Mouse (Mus musculus): Measurements from ENCODE around the gene Dhrs7b.
"Not testable (repeated sequence)": the region's sequence is repeated elsewhere in the genome, so short reads cannot be mapped to it uniquely, and the experiment has no call there.

Gene Dhrs7b
- long read RNA-seq, experiment 1, transcript Dhrs7b-201 (7 exons, 1,553 nt), result major isoform, 24 of 36 reads
- long read RNA-seq, experiment 1, partial matches to known transcripts, result 1 of 36 reads
- long read RNA-seq, experiment 1, other reads (novel, unspliced or antisense), result 11 of 36 reads
- long read RNA-seq, experiment 2, transcript Dhrs7b-201 (7 exons, 1,553 nt), result major isoform, 34 of 58 reads
- long read RNA-seq, experiment 2, partial matches to known transcripts, result 1 of 58 reads
- long read RNA-seq, experiment 2, other reads (novel, unspliced or antisense), result 23 of 58 reads

DNA sequence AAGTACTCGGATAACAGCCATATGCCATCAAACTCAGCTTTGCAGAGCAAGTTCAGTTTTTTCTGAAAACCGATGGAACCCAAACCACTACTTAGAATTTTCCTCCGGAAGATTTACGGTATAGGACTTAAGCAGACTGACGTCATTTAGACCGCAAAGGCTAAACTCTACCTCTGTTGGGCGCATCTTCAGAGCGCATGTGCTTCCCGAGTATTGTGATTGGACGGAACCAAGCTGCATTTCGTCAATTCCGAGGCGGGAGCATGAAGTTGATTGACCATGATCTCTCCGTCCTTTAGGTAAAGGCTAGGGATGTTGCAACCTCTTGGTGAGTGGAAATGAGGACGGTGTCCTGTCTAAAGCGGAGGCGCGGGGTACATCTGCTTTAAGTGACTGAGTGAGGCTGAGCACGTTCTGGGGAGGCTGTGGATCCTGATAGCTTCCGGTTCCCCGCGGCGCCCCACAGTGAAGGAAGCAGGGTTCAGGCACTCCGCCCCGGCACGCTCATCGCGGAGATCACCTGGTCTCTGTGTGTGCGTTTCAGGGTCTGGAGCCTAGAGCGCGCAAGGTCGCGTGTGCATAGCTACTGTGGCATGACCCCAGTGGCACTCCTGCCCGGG is at the start of gene Dhrs7b:
Gene Dhrs7b, plus strand, starts transcription at position 199 of the 620 bp plus-strand sequence.
- intact Hi-C loops (cut with DNase I), result loop anchor here (5.0 kb wide), 1 partner anchor 47 kb away; the partner anchor contains the start of gene Tmem11

- intact Hi-C loops (cut with DNase I), result no loop called here
Measured at GRCm38 (mm10) chr11:60784179-60784922, 46.1 kb upstream of the Dhrs7b start.

GRCm38 (mm10) chr11:60787595-60787994 is 42.8 kb upstream of the Dhrs7b start:
- intact Hi-C loops (cut with DNase I), result no loop called here

DNA sequence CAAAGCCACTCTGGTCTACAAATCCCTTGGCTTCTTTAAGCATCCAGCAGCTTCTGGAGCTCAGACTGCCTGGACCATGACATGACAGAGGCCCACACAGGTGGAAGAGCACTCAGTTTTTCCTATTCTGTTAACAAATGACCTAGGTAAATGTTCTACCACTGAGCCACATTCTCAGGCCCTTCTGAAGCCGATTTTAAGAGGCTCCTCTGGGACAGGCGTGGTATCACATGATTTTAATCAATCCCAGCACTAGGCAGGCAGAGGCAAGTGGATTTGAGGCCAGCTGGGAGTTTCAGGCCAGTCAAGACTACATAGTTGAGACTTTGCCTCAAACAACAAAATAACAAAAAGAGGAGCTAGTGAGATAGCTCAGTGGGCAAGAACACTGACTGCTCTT is 40.0 kb upstream of the Dhrs7b start:
- intact Hi-C loops (cut with DNase I), result no loop called here

- intact Hi-C loops (cut with DNase I), result no loop called here
Measured at GRCm38 (mm10) chr11:60796342-60796741, 34.1 kb upstream of the Dhrs7b start.

DNA sequence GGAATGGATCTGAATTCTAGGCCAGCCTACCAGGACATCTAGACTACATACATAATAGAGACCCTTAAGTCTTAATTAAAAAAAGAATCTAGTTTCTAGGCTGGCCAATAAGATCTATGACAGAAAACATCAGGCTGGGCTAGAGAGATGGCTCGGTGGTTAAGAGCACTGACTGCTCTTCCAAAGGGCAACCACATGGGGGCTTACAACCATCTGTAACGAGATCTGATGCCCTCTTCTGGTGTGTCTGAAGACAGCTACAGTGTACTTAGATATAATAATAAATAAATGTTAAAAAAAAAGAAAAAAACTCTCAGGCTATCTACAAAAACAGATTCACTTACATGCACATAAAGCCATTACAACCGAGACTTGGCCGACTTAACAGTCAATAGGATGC is 30.5 kb upstream of the Dhrs7b start:
- intact Hi-C loops (cut with DNase I), result no loop called here

- intact Hi-C loops (cut with DNase I), result no loop called here
Measured at GRCm38 (mm10) chr11:60800892-60801291, 29.5 kb upstream of the Dhrs7b start.

- intact Hi-C loops (cut with DNase I), result no loop called here
Measured at GRCm38 (mm10) chr11:60808286-60809070, 22.0 kb upstream of the Dhrs7b start.

GRCm38 (mm10) chr11:60809546-60809945 is 20.9 kb upstream of the Dhrs7b start:
- intact Hi-C loops (cut with DNase I), result no loop called here

DNA sequence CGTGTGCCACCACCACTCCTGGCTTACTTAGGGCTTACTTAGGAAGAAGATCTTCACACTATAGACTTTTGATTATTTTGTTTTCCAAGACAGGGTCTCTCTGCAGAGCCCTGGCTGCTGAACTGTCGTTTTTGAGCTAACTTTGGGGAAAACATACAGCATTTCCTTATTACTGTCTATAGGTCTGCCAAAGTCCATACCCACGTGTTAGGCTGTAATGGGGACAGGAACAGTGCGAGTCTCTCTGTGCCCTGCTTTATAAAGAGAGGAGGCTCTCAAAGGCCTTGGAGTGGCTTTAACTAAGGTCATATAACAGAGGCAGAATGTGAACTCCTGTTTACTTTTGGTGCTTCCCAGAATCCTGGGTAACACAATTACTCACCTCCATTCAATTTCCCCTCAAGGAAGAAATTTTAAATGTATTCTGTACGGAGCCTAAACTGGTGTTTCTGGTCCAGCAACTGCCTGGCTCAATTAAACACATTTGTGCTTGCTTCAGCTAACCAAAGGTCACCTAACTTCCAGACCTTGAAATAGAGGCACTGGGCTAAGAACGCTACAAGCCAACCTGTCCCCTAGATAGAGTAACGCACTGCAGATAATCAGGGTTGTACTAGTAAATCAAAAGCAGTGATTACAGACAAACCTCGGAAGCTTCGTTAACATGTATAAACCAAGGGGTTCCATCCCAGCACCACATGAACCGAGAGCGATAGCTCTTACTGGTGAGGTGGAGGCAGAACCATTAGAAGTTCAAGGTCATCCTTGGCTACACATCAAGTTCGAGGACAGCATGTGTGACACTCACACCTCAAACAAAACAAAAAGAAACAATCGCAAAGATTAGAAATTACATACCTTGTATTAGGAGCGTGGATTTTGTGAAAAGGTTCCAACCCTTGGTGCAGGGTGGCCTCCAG is 20.1 kb upstream of the Dhrs7b start:
- intact Hi-C loops (cut with DNase I), result no loop called here

DNA sequence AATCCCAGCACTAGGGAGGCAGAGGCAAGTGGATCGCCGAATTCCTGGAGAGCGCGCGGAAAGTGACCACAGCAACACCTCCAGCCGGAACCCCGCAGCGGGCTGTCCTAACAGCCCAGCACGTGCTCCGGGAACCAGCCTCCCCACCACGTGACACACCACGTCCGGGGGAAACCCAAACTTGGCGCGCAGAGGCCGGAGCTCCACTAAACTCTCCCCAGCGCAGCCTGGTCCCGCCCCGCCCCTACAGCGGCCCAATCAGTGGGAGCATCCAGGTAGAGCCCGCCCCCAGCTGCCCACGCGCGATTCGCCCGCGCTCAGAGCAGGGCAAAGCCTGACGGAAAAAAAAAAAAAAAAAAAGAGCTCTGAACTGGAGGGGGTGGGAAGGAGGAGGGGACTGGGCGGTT is 19.4 kb upstream of the Dhrs7b start:
- intact Hi-C loops (cut with DNase I), result no loop called here

DNA sequence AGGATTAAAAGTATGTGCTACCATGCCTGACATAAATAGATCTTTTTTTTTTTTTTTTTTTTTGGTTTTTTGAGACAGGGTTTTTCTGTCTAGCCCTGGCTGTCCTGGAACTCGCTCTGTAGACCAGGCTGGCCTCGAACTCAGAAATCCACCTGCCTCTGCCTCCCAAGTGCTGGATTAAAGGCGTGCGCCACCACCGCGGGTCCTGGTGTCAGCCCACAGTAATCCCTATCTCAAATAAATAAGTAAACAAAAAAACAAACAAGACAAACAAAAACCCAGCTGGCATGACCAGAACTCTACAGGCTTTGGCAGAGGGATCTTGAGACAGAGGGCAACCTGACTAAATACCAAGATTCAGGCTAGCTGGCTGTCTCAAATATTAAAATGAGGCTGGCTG is 18.8 kb upstream of the Dhrs7b start, which contains the start of gene Shmt1:
Gene Shmt1, minus strand, starts transcription at position 101 of the 400 bp plus-strand sequence.
- intact Hi-C loops (cut with DNase I), result not testable (repeated sequence)

DNA sequence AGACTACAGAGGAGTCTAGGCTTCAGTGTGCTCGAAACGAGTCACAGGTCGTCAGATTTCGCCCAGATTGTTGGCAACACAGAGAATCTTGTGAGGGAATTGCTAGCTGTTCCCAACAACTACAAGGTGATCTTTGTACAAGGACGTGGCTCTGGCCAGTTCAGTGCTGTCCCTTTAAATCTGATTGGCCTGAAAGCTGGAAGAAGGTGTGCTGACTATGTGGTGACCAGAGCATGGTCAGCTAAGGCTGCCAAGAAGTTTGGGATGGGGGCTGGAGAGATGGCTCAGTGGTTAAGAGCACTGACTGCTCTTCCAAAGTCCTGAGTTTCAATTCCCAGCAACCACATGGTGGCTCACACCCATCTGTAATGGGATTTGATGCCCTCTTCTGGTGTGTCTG is 14.0 kb upstream of the Dhrs7b start:
- intact Hi-C loops (cut with DNase I), result no loop called here

DNA sequence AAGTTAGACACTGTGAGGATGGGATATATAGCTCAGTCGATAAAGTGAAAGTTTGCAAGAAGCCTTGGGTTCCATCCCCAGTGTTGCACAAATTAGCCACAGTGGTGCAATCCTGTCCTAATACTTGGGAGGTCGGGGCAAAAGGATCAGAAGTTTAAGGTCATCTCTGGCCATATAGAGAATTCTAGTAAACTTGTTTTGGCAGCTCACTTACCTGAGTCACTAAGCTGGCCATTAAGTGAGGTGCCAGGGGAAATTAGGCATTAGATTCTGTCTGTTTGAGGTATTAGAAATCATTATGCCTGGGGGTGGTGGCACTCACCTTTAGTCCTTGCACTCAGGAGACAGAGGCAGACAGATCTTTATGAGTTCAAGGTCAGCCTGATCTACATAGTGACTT is 6.7 kb upstream of the Dhrs7b start:
- intact Hi-C loops (cut with DNase I), result no loop called here

DNA sequence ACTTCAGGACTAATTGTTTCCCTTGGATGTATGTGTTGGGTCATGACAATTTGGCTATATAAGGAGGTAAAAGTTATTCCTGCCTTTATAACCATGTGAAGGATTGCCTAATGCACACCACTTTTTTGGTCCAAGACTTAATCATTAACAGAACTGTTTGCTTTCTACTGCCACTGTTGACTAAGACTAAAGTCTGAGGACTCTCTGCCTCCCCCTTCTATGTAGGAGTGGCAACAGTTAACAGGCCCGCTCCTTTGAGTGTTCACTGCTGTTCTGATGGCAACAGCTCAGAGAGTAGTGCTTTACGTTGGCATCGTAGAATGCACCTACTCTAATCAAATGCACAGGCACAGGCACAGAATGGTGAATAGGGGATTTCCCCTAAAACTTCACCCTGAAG is 5.2 kb upstream of the Dhrs7b start:
- intact Hi-C loops (cut with DNase I), result loop anchor here (5.0 kb wide), 1 partner anchor 128 kb away; the partner anchor contains the start of gene Llgl1

DNA sequence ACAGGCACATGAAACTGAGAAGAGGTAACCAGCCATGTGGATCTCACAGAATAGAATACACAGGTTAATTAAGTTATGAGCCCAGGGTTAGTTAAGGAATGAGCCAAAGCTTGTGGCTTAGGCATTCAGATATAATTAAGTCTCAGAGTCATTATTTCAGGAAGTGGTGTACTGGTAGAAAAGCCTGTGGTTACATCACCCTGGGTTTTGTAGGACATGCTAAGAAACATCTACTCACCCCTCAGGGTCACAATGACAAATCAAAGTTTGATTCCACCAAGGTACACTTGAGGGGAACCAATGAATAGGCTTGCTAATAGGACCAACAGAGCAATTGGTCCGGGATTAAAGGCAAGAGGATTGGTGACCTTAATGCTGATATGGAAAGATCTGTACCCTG is 3.7 kb upstream of the Dhrs7b start:
- intact Hi-C loops (cut with DNase I), result loop anchor here (5.0 kb wide), 1 partner anchor 129 kb away; the partner anchor contains the start of gene Llgl1

DNA sequence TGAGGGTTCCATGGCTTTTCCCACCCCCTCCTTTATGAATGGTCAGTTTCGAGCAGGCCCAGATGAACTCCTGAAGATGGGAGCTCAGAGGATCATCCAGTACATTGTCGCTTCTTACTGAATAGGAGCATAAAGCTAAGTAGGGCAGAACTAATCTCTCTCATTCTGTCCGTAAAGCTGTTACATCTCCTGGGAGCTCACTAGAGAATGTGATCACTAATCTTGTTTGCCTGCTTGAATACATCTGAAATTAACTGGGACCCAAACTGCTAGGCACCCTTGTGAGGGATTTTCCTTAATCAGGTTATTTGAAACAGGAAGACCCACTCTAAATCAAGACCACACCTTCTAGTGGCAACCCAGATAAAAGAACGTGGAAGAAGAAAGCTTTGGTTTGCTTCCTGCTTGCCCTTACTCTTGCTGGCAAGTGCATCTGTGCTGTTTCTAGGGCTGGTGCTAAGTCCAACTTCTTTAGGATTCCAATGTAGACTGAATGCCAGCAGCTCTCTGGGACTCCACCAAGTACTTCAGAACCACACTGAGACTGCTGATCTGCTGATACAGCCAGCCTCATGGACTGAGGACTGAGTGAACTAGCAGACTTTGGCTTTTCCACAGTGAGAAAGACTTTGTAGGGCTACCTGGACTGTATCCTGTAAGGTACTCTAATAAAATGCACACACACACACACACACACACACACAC is 3.0 kb upstream of the Dhrs7b start:
- intact Hi-C loops (cut with DNase I), result loop anchor here (5.0 kb wide), 1 partner anchor 130 kb away; the partner anchor contains the start of gene Llgl1

DNA sequence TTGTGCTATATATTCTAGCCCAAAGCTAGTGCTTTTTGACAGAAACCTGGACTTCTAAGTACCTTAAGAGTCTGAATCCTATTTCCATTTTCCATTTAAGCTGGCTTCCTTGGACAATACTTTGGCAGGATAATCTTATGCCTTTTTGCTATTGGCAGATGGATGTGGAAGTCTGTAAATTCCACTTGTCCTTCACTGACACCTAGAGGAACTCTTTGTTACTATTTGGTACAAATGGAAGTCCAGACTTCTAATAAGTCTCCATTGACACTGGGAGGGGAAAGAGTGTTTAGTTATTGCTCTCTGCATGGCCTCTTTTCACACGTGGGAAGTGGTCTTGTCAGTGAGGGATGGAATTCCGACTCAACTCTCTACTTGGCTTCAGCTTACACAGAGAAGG is 1.5 kb upstream of the Dhrs7b start:
- intact Hi-C loops (cut with DNase I), result loop anchor here (5.0 kb wide), 1 partner anchor 132 kb away; the partner anchor contains the start of gene Llgl1

GRCm38 (mm10) chr11:60836897-60837296 is 6.5 kb downstream of the Dhrs7b start:
- intact Hi-C loops (cut with DNase I), result no loop called here
